Mouse (Mus musculus) bone marrow, adult 2 months (tissue): ENCODE data around the gene Slco1a5. TPM values are rescaled to one million over a fixed set of nuclear protein-coding genes. Genes with fewer than 3 reads are reported as not detected.

Source experiments
- H3K27ac ChIP-seq: fragments of 200-500 bp; 2 replicates; pipeline ENCODE4 v1.5.1; 2012; ENCODE audit warnings: low read depth, mild to moderate bottlenecking, control low read depth, inconsistent platforms, low read length; ENCODE audit not compliant: control insufficient read depth, poor library complexity, insufficient read depth
- H3K4me1 ChIP-seq: fragments of 200-500 bp; 2 replicates; pipeline ENCODE4 v1.6.1; 2011; ENCODE audit warnings: low read length; ENCODE audit not compliant: control insufficient read depth, insufficient read depth
- H3K4me3 ChIP-seq: fragments of 200-500 bp; replicated peaks from 2 replicates; pipeline ENCODE3; 2011; ENCODE audit warnings: mild to moderate bottlenecking, low read depth, low read length, control low read depth; ENCODE audit not compliant: control insufficient read depth
- CTCF ChIP-seq: fragments of 200-500 bp; IDR thresholded peaks from 2 replicates; pipeline ENCODE4 v1.5.1; 2011; ENCODE audit warnings: low read length, control low read depth; ENCODE audit not compliant: control insufficient read depth, insufficient read depth
- POLR2A ChIP-seq: fragments of 200-500 bp; IDR thresholded peaks from 2 replicates; pipeline ENCODE4 v1.6.1; 2011; ENCODE audit warnings: low read depth, mild to moderate bottlenecking, control low read depth, low read length, borderline replicate concordance; ENCODE audit not compliant: control insufficient read depth
- WGBS: fragments of 180-500 bp; shearing (Covaris S2); methylation state at CpG from one replicate; pipeline ENCODE4 v1.1.7; 2018; 5-methylcytosine and 5-hydroxymethylcytosine counted together
- polyA plus RNA-seq: library from polyadenylated mRNA; stranded (reverse); fragments of >200 nt; gene quantifications from 2 replicates; pipeline ENCODE4 v1.2.4, GENCODE M21; 2011; ENCODE audit warnings: low replicate concordance; ENCODE audit not compliant: missing spikeins, insufficient read depth, insufficient read length

Slco1a5 gene
- polyA plus RNA-seq, 1 experiment: 0.62 TPM

DNA sequence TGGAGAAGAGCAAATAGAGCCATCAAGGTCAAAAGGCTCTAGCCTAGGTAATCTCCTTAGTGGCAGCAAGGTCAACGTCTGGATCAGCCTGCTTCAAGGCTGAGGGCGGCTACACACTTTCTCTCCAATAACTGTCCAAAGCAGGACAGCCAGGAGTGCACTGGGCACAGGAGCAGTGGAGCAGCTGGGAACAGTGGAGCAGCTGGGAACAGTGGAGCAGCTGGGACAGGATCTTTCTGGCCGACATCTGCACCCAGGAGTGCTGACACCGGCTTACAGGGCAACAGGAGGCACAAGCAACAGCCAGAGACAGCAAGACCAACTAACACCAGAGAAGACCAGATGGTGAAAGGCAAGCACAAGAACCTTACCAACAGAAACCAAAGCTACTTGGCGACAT, 77.7 kb downstream of the Slco1a5 start:
- TF ChIP-seq POLR2A (no peak), CTCF (no peak)
- 67% methylated on average over 5 of the region's 5 CpGs for WGBS
- Histone ChIP-seq H3K4me1 (no peaks in the 10 kb centered on the region), H3K4me3 (no peak overlapping the region), H3K27ac (no peak overlapping the region)

DNA sequence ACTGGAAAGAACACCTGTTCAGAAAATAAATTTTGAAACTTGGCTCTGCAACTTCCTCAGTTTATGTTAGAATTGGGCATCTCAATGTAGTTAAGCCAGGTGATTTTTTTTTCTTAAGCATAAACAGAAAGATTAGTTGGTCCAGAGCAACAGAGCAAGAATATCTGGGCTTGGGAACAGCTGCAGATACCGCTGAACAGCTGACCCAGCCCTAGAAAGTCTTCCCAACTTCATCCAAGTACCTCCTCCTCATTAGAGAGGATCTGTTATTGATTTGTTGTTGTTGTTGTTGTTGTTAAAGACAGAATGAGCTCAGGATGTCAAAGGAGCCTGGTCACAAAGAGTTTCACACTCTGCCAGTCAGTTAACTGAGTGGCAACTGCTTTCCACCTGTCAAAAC, 83.3 kb downstream of the Slco1a5 start:
- H3K4me1 ChIP-seq: no peaks in the 10 kb centered on the region
- no peak overlapping the region for H3K4me3 ChIP-seq
- H3K27ac ChIP-seq: no peak overlapping the region
- TF ChIP-seq POLR2A: no peak
- no peak for TF ChIP-seq CTCF
- WGBS: 49% methylated on average over 1 of the region's 1 CpGs

DNA sequence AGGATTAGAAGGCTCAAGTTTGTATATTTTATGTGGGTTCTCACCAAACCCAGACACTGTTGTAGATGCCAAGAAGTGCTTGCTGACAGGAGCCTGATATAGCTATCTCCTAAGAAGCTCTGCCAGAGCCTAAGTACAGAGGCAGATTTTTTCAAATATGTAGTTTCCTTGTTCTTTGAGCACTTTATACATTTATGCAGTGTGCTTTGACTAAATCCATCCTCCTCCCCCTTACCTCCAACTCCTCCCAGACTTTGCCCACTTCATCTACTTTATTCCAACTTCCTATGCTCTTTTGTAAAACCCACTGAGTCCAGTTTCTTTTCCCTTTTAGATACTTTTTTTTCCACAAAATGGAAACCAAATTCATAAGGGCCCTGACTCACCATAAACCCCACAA, 102.6 kb downstream of the Slco1a5 start:
- H3K27ac ChIP-seq: no peak overlapping the region
- TF ChIP-seq CTCF: no peak
- TF ChIP-seq POLR2A: no peak
- no peaks in the 10 kb centered on the region for H3K4me1 ChIP-seq
- H3K4me3 ChIP-seq: no peak overlapping the region

DNA sequence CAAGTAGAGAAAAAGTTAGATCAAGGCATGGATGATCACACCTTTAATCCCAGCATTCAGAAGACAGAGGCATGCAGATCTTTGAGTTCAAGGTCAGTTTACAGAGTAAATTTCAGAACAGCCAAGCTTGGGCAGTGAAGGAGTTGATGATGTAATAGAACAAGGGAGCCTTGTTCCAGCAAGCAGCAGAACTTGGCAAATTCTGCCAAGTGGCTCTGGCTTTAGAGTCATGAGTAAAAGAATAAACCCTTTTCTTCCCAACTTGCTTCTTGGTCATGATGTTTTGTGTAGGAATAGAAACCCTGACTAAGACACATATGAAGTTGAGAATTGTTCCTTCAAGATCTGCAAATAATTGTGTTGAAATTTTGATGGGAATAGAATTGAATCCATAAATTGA, 111.0 kb downstream of the Slco1a5 start:
- H3K27ac ChIP-seq: no peak overlapping the region
- no peaks in the 10 kb centered on the region for H3K4me1 ChIP-seq
- no peak overlapping the region for H3K4me3 ChIP-seq
- no peak for TF ChIP-seq POLR2A
- no peak for TF ChIP-seq CTCF

DNA sequence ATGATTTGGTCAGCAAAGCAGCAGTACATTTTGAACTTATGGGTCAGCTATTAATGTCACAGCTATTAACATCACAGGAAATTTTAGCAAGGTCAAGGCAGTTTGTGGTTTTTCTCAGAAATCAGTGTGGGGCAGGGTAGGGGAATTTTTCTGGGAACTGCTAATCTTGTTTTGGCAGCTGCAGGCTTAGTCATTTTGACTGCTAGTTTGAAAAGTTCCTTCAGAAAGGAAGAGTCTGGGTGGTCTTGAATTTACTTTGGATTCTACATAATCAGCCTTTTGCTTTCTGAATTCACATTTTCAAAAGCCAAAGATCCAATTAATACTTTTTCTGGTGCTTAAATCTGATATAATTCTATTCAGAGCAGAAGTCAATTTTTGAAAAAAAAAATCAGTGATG, 113.0 kb downstream of the Slco1a5 start:
- H3K4me1 ChIP-seq: no peaks in the 10 kb centered on the region
- H3K4me3 ChIP-seq: no peak overlapping the region
- TF ChIP-seq CTCF: no peak
- no peak for TF ChIP-seq POLR2A
- no peak overlapping the region for H3K27ac ChIP-seq

DNA sequence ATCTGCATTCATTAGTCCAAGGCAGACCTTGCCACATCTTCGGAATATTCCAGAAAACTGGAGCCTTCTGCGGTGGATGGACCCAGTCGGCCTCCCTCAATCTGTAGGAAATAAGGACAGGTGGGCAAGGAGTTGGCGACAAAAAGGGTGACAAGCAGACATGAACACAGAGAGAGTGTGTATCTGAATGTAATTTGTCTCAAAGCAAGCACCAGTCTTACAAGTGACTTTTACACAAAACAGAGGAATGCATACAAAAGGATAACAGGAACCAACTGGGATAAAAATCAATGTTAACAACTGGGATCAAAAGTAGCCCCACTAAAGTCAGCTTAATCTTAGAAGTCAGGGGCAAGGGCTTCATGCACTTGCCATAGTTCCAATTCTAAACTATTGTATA, 114.4 kb downstream of the Slco1a5 start, which contains the start of gene Slco1a6:
Gene Slco1a6 (minus strand): TSS at position 101 of the 400 bp plus-strand sequence.
- Histone ChIP-seq H3K4me1 (no peaks in the 10 kb centered on the region), H3K27ac (no peak within 1 kb of the TSS), H3K4me3 (no peak within 1 kb of the TSS)
- TF ChIP-seq CTCF: no peak
- no peak for TF ChIP-seq POLR2A
- WGBS: 81% methylated on average over 4 of the region's 4 CpGs

DNA sequence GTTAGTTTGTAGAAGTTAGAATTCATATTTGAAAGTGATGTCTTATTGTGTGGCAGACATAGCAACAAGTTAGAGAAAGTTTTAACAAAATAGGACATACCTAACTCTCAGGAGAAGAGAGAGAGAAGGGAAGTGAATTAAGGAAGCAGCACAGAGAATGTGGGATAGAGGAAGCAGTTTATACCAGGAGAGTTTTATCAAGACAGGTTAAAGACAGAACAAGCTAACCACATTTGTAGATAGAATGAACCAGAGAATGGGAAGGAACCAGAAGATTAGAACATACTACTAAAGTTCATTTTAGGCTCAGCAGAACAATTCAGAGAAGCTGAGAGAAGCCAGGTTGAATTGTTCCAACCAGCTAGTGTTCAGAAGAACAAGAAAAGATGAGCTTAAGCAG, 122.3 kb downstream of the Slco1a5 start:
- no peak overlapping the region for H3K27ac ChIP-seq
- no peaks in the 10 kb centered on the region for H3K4me1 ChIP-seq
- TF ChIP-seq CTCF (no peak), POLR2A (no peak)
- H3K4me3 ChIP-seq: no peak overlapping the region

DNA sequence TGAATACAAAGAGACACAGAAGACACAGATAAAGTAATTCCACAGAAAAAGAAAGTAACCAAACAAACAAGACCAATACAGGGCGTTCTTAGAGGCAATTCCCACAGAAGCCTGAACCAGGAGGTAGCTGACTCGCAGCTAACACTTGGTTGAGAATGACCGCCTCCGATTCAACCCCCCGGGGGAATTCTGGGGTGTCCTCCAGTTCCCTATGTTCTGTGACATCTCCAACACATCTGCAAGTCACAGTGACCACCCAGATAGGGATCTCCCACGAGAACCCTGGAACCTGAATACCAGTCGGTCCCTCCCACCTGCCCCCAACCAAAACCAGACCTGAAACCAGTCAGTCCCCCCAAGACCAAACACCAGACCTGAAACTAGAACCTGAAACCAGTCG, 128.5 kb downstream of the Slco1a5 start:
- no peak for TF ChIP-seq CTCF
- TF ChIP-seq POLR2A: no peak
- Histone ChIP-seq H3K4me1 (no peaks in the 10 kb centered on the region), H3K4me3 (no peak overlapping the region), H3K27ac (no peak overlapping the region)
- WGBS: 77% methylated on average over 8 of the region's 8 CpGs

DNA sequence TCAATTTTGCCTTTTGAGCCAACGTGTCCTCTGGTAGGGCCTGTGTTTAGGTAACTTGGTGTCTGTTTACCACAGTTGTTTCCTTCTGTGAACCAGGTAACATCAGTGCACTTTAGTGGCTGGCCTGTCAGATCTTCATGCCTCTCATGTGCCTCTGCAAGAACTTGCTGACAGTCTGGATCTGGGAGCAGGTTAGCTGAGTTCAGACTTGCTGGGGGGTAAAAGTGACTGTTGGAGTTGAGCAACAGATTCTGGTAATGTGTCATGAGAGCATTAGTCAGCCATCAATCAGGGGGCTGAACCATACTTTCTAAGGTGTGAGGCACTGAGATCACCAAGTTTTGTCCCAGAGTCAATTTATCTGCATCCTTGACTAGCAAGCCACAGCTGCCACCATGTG, 130.8 kb downstream of the Slco1a5 start:
- Histone ChIP-seq H3K4me3 (no peak overlapping the region), H3K27ac (no peak overlapping the region), H3K4me1 (no peaks in the 10 kb centered on the region)
- 55% methylated on average over 1 of the region's 1 CpGs for WGBS
- no peak for TF ChIP-seq CTCF
- no peak for TF ChIP-seq POLR2A
